Mouse (Mus musculus): ENCODE measurements around the gene Cdk8.

Cdk8 gene

DNA sequence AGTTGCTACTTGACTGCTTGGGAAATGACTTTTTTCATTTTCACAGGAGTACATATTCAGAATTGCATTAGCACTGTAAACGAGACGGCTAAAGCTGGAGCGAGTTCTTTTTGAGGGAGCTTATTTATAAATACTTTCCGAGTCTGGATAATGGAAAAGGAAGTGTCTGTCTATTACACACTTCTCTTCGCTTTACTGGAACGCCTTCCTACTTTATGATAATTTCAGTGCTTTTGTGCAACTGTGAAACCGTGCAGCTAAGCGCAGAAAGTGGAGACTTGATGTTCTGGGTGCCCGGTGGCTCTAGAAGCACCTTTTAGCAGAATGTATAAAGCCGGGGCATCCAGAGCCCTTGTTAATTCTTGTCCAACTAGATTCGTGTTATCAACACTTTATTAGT is 1.8 kb downstream of the Cdk8 start:
- no peak for DNase-seq (ENCODE audit: extremely low spot score, low spot score)

DNA sequence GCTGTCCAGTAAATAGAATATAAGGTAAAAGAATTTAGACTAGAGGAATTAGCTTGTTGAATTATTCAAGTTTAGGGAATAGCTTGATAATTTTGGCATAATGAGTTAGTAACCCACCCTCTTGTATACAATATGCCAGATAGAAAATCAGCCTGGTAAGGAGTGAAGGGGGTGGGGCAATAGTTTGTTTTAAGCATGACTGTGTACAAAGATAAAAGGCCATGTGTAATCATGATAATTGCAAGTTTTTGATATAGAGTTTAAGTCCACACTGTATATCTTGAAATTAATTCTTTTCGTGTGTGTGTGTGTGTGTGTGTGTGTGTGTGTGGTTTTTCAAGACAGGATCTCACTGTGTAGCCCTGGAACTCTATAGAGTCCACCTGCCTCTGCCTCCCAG is 3.3 kb downstream of the Cdk8 start:
- no peak for DNase-seq (ENCODE audit: extremely low spot score, low spot score)

DNA sequence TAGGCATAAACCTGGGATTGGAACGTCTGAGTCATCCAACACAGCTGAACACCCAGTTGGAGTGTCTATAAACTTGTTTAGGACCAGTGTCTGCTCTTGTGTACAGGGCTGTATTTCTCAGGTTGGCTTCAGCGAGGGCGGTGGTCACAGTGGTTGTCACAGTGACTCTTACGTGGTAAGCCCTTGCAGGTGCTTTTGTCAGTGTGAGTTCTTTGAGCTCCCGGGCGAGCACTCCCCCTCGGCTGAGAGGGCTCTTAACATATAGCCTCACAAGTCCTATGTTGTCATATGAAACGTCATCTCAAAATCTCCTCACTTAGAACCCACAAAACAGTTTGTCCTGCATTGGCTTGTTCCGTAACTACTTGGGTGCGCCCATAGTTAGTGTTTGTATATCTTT is 7.2 kb downstream of the Cdk8 start:
- DNase-seq (ENCODE audit: extremely low spot score, low spot score), result no peak

DNA sequence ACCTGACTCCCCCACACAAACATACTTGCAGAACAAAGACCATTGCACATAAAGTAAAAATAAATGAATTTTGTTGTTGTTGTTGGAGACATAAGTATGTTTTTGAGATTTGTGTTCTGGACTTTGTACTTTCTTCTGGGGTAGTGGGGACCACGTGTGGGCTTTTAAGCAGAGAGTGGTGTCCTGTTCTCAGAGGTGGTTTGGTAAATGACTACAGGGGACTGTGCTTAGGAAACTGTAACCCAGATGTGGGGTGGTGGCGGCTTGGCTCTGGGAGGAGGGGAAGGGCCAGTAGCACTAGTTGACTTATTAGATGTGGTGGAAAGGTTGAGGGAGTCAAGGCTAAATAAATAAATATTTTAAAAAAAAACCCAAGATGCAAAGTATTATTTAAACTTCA is 9.7 kb downstream of the Cdk8 start:
- DNase-seq (ENCODE audit: extremely low spot score, low spot score), result no peak

DNA sequence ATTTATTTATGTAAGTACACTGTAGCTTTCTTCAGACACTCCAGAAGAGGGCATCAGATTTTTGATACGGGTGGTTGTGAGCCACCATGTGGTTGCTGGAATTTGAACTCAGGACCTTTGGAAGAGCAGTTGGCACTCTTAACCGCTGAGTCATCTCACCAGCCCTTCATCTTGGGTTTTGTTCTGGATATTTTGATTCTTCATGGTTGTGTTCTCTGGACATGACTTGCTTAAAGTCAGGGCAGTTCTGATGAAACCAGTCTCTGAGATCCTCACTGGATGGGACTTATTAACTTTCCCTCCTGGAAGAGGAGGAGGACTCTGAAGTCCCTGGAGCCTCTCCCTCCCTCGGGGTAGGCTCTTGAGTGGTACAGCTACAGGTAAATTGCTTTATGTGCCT is 10.2 kb downstream of the Cdk8 start:
- DNase-seq (ENCODE audit: extremely low spot score, low spot score), result no peak

DNA sequence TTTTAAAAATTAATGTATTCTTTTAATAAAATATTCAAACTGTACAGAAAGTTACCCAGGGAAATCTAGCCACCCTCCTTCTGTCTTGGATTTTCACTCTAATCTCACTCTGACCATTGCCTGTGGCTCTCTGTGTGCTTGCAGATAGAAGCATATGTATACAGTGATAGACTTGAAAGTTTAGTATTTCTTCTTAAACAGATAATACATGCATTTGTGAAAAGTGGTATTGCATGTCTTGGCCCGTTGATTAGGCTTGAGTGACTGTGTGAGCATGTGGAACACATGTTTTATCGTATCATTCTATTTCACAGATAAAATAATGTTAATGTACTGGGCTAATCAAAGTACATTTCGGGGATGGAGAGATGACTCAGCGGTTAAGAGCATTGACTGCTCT is 14.2 kb downstream of the Cdk8 start:
- no peak for DNase-seq (ENCODE audit: extremely low spot score, low spot score)

DNA sequence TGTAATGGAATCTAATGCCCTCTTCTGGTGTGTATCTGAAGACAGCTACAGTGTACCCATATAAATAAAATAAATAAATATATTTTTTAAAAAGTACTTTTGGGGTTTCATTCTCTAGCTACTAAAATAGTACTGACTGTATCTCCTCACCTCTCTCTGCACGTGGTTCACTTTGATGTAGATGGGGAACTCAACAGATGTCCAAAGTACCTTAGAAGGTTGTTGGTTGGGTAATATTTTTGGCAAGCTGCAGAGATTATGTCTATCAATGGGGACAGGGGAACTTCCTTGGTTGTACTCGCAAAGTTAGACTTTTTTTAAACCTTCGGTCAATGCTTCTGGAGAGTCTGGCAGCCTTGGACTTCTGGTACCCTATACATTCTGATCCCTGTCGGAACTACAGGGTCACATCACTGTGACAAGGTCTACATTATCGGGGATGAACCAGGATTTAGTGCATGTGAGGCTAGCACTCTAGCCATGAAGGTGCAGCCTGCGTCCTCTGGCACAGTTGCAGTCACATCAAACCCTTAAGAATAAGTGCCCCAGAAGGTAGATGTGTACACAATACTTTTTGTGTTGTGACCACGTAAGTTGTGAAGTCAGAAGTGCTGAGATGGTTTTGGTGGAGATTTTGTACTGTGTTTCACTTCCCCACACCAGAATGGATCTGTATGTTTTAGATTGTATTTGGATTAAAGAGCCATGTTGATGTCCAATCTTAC is 14.8 kb downstream of the Cdk8 start:
- no peak for DNase-seq (ENCODE audit: extremely low spot score, low spot score)

DNA sequence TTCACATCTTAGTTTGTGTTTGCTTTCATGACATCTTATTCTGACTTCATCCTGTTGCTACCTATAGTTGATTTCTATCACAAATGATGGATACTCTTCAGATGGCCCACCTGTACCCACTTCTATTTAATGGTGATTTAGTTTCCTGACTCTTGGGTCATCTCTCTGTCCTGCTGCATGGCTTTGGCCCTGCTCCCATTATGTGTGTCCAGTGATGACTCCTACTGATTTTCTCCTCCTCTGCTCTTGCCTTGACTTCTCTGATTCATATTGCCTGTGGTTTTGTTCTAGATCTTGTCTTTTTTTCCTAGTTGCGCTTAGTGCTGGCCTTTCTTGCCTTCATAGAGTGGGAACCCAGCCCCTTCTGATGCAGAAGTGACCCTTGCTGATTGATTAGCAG is 15.4 kb downstream of the Cdk8 start:
- DNase-seq (ENCODE audit: extremely low spot score, low spot score), result no peak

DNA sequence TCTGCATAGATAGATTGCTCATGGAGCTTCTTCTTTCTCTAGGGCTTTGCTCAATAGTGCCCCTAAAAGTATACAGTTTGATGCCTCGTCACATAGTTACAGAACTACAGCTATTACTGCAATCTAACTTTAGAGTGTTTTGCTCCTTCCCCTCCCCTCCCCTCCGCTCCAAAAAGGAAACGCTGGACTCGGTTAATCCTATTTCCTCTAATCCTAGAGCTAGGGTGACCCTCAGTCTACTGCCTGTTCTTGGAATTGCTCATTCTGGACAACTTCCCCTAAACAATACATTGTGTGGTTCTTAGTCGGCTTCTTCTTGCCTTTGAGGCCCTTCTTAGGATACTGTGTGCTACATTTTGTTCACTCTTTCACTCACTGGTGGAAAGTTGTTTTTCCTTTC is 16.7 kb downstream of the Cdk8 start:
- DNase-seq (ENCODE audit: extremely low spot score, low spot score), result no peak

DNA sequence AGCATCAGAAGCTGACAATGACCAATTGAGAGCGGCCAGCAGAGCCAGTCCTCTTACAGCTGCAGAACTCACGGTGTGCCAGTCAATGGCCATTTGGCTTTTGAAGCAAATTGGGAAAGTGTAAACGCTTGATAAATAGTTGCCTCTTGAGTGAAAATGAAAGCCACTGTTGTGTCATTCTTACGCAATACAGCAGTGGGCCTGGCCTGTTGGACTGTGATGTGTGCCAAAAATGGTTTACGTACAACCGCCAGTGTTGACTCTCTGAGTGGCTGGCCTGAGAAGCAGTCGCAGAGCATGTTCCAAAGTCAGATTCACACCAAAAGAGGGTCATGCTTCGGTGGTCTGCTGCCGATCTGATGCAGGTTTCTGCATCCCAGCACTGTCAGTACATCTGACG is 17.7 kb downstream of the Cdk8 start:
- no peak for DNase-seq (ENCODE audit: extremely low spot score, low spot score)

DNA sequence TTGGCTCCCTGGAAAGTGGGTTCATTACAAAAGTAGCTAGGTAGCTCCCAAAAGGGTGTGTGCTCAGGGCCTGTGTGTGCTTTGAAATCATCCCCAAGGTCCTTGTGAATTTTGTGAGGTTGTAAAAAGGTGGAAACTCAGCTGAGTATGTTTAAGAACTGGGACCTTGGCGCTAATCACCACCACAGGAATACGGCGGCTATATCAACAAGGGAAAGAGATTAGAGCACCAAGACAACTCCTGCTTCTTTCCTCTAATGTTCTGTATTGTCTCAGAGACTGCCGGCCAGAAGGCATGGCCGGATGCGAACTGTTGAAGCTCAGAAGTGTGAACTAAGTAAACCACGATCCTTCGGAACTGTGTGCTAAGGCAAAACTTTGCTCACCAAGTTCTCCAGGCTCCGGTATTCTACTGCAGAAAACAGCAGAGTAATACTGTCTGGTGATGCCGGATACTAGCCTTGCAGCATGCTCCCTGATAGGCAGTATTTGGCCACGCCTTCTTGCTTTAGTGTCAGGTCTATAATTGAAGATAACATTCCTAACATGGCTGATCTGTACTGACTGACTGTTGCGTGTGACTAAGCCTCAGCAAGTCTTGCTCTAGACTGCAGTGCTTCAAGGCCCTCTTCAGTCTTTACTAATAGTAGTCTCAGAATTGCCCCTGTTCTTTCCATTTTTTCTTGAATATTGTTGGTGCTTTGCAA is 19.5 kb downstream of the Cdk8 start:
- no peak for DNase-seq (ENCODE audit: extremely low spot score, low spot score)

DNA sequence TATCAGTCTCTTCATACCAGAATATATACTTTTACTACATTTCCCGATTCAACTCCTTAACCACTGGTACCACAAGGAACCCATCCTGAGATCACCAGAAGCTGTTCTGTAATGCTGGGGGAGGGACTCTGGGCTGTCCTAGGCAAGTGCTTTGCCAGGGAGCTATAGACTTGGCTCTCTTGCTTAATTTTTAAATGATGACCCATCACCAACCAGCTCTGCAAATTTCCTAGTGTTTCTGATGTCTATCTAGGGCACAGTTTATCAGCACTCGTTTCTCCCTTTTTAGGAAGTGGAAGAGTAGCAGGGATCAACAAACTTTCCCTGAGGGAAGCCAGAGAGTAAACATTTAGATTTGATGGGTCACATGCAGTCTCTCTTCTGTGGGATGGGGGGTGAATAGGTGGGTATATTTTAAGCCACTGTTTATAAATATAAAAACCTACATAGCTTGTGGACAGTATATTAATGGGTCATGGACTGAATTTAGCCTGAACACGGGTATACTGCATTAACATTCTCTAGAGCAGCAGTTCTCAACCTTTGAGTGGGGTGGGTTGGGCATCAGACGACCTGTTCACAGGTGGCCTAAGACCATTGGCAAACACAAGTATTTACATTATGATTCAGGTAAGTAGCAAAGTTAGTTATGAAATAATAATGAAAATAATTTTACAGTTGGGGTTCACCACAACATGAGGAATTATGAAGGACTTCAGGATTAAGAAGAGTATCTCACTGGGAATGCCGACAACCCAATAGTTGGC is 20.8 kb downstream of the Cdk8 start:
- DNase-seq (ENCODE audit: extremely low spot score, low spot score), result no peak

DNA sequence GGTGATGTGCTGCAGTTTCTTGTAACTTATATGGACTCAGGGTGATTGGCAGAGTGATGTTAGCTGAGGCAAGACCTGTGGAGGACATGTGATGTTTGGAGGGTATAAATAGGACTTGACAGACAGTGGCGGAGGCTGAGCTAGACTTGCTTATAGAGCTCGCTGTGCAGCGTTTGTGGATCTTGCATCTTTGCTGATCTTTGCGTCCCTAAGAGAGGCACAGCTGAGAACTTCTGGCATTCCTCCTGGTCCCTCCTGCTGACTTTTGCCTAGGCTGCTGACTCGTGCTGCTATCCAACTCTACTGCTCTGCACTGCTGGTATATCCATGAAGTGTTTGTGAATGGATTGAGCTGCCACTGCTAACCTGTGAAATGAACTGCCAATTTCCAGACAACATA is 22.6 kb downstream of the Cdk8 start:
- no peak for DNase-seq (ENCODE audit: extremely low spot score, low spot score)

DNA sequence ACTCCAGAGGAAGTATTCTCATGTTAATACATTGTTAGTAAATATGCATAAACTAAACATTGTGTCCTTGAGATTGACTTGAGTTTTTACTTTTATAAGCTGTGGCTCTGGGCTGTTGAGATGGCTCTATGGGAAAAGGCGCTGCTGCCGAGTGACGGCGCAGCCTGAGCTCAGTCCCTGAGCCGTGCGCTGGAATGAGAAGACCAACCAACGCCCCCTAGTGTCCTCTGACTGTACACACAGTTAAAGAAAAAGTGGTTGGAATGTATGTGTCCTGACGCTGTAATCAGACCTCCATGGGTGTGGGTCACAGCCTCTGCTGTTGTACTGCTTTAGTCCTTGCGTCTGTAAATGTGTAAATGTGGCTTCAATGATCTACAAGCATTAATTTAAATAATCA is 29.0 kb downstream of the Cdk8 start:
- no peak for DNase-seq (ENCODE audit: extremely low spot score, low spot score)

DNA sequence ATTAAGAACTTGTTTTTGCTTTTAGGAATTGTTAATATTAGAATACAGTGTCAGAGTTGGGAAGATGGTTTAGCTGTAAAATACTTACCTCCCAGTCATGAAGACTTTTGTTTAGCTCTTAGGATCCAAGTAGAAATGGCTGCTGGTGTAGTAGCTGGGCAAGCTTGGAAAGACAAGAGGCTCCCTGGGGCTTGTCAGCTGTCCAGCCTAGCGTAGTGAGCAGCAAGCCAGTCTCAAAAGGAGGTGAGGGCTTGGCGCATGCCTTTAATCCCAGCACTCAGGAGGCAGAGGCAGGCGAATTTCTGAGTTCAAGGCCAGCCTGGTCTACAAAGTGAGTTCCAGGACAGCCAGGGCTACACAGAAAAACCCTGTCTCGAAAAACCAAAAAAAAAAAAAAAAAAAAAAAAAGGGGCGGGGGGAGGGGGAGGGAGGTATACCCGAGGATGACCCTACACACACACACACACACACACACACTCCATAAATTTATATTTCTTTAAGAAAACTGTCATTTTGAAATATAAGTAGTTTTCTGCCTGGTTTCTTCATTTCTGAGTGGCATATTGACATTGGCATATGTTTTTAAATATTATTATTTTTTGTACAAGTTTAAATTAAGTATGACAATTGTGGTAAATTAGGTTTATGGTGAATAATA is 35.0 kb downstream of the Cdk8 start:
- DNase-seq (ENCODE audit: extremely low spot score, low spot score), result no peak

DNA sequence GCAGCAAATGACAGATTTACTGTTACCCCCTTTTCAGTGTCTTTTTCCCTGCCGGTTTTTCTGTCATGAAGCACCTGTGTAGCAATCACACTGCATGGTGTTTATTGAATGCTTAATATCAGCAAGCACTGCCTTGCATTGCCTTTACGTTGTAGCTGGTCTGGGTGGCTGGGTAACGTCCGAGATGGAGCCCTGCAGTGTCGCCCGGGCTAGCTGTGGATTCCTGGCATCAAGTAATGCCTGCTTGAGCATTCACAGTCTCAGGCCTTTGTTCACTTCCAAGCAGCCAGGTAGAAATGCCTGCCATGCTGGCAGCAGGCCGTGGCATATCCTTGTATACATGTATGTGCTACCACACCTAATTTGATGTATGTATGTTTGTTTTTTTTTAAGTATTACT is 36.7 kb downstream of the Cdk8 start:
- DNase-seq (ENCODE audit: extremely low spot score, low spot score), result no peak

DNA sequence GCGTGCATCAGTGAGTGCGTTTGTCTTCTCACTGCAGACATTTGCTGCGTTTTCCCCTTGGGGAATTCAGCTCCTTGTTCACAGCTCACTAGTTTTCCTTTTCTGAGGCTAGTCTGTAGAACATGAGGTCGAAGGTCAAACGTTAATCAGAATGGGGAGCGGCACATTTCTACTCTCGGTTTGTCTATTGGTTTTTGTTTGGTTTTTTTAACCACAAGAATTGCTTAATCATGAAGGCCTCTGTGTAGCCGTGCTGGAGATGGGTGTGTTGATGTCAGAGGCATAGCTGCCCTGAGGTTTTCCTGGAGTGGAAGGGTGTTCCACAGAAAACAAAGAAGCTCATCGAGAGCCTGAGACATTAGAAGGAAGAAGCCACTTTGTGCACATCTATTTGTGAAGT is 39.6 kb downstream of the Cdk8 start:
- DNase-seq (ENCODE audit: extremely low spot score, low spot score), result no peak

DNA sequence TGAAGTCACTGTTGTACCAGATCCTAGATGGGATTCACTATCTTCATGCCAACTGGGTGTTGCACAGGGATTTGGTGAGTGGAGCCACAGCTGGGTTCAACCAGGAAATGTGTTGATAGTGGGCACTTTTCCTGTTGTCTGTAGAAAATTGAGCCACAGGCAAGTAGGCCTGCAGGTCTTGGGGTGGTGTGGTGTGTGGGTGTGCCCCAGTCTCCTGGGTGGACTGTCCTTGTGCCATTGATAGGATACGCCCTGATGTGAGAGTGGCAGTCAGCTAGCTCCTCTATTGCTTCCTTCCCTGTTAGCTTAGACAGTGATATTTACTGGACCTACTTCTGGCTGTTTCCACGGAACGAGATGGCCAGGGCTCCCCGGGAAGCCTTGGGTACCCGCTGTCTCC is 40.6 kb downstream of the Cdk8 start:
- no peak for DNase-seq (ENCODE audit: extremely low spot score, low spot score)

DNA sequence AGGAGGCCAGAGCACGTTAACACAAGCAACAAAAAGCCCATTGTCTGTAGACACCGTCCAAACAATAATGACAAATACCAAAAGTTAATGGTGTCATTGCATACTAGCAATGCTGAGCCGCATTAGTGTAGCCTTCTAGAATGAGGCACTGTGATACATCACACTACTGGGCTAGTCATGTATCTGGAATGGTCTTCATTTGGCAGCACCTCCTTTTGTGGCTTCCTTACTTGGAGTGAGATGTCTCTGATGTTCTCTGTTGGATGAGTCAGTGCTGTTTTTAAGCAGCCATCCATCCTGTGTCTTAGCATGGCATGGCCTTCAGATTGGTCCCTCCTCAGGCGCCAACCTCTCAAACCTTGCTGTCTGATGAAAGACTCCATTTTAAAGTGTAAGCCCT is 42.1 kb downstream of the Cdk8 start:
- DNase-seq (ENCODE audit: extremely low spot score, low spot score), result no peak

DNA sequence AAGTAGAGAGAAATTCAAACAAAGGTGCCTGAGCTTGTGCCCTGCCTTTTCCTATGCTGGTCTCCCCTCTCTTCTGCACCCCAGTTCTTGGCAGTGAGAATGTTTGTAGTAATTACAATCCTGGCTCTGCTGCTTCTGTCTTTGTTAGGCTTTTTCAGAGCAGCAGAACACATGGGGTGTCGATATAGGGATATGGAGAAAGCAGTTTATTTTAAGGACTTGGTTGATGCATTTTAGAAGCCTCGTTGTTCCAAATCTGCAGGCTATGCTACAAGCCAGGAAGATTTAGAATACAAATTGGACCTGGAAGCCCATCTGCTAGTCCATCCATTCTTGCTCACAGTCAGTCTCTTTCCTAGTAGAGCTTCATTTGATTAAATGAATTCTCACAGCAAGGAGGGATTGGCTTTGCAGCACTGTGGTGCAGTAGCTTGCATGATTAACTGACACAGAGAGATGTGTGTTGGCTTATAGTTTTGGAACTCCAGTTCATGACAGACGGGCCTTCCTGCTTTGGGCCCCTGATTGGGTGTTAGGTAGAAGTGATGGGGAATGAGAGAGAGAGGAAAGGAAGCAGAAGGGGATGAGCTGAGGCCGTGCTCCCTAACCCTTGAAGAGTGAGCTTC is 43.5 kb downstream of the Cdk8 start:
- no peak for DNase-seq (ENCODE audit: extremely low spot score, low spot score)

DNA sequence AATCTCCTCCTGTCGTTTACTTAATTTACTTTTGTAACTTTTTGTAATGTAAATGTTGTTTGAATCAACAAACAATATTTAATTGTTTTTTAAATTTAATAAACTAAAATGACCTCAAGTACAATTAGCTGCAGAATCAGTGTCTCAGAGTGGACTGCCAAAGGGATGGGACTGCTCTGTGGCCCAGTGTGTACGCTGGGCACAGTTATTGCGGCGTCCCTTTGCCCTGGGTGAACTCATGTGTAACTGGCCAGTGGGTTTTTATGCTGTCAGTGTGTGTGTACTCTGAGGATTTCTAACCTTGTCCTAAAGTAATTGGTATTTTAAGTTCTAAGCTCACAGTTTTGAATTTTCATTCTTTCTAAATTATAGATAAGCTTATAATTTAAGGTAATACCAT is 46.5 kb downstream of the Cdk8 start:
- DNase-seq (ENCODE audit: extremely low spot score, low spot score), result no peak

DNA sequence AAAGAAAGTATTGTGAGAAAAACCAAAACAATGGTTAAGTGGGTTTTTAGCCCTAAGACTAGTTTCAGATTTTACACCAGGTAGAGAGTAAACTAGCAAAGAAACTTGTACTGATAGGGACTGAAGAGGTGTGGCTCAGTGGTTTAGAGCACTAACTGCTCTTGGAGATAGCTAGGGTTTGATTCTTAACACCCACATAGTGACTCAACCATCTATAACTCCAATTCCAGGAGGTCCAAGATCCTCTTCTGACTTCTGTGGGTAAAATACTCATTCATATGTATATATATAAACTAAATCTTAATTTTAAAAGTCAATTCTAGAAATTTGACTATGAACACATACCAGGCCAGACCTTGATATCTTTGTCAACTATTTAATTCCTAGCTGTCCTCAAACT is 49.0 kb downstream of the Cdk8 start:
- DNase-seq (ENCODE audit: extremely low spot score, low spot score), result no peak
